Mouse (Mus musculus) kidney, embryonic 14.5 days (tissue): ENCODE results near the gene Stat5a. TPM values are rescaled to one million over a fixed set of nuclear protein-coding genes. Genes with fewer than 3 reads are reported as not detected.

Experiments
- ATAC-seq: fragments of 200-750 bp; cut with Nextera tagmentation; 2 replicates; pipeline ENCODE4 v1.8.0; 2017; ENCODE audit warnings: moderate number of reproducible peaks, mild to moderate bottlenecking, moderate TSS enrichment, moderate library complexity; ENCODE audit not compliant: low FRiP score, low TSS enrichment
- H3K27ac ChIP-seq: fragments of 300-500 bp; sonication (generic); 2 replicates; pipeline ENCODE4 v1.5.1; 2014; ENCODE audit warnings: low read depth, mild to moderate bottlenecking, low read length, moderate library complexity, mixed read lengths
- H3K27me3 ChIP-seq: fragments of 300-500 bp; sonication (generic); 2 replicates; pipeline ENCODE4 v1.6.1; 2014; ENCODE audit warnings: mild to moderate bottlenecking, low read length; ENCODE audit not compliant: control insufficient read depth, insufficient read depth
- H3K36me3 ChIP-seq: fragments of 300-500 bp; sonication (generic); 2 replicates; pipeline ENCODE4 v1.6.1; 2014; ENCODE audit warnings: low read length, mixed read lengths; ENCODE audit not compliant: control insufficient read depth, insufficient read depth
- H3K4me1 ChIP-seq: fragments of 300-500 bp; sonication (generic); 2 replicates; pipeline ENCODE4 v1.6.1; 2014; ENCODE audit warnings: low read length, mixed read lengths; ENCODE audit not compliant: control insufficient read depth, insufficient read depth
- H3K4me2 ChIP-seq: fragments of 300-500 bp; sonication (generic); replicated peaks from 2 replicates; pipeline ENCODE4 v1.6.1; 2014; ENCODE audit warnings: low read depth, mild to moderate bottlenecking, low read length
- H3K4me3 ChIP-seq: fragments of 300-500 bp; sonication (generic); 2 replicates; pipeline ENCODE4 v1.5.1; 2014; ENCODE audit warnings: mild to moderate bottlenecking, low read length
- H3K9ac ChIP-seq: fragments of 300-500 bp; sonication (generic); 2 replicates; pipeline ENCODE4 v1.6.1; 2014; ENCODE audit warnings: low read depth, mild to moderate bottlenecking, low read length, moderate library complexity
- H3K9me3 ChIP-seq: fragments of 300-500 bp; sonication (generic); 2 replicates; pipeline ENCODE4 v1.6.1; 2016; ENCODE audit warnings: low read length; ENCODE audit not compliant: control insufficient read depth
- WGBS: fragments of 180-500 bp; shearing (Covaris S2); extraction: QIAGEN DNeasy Blood & Tissue Kit; methylation state at CpG from one replicate; pipeline ENCODE4 v1.1.7; 2014; 5-methylcytosine and 5-hydroxymethylcytosine counted together
- polyA plus RNA-seq: library from polyadenylated mRNA; unstranded; fragments of >200 nt; fragmentation: Nextera tagmentation; extraction: Ambion mirVana; gene quantifications from 2 replicates; pipeline ENCODE4 v1.2.1, GENCODE M21; 2014

Stat5a gene
- polyA plus RNA-seq, 1 experiment from 2014 or later, result 3.0 TPM

GRCm38 (mm10) chr11:100852088-100852487, 7.1 kb upstream of the Stat5a start:
- H3K9me3 ChIP-seq, result no peaks in the 10 kb centered on the region
- no peak overlapping the region for H3K4me3 ChIP-seq
- H3K9ac ChIP-seq, result no peak overlapping the region
- no peaks in the 10 kb centered on the region for H3K36me3 ChIP-seq
- 79% methylated on average over 2 of the region's 2 CpGs for WGBS
- no peak for ATAC-seq
- peaks cover 15% of the 10 kb centered on the region; the same call in 1 of the 2 replicates for H3K4me1 ChIP-seq
- no peak overlapping the region for H3K4me2 ChIP-seq
- H3K27ac ChIP-seq, result no peak overlapping the region
- H3K27me3 ChIP-seq, result peaks cover 3% of the 10 kb centered on the region; the same call in 1 of the 2 replicates

- Histone ChIP-seq H3K36me3 (no peaks in the 10 kb centered on the region), H3K9ac (no peak overlapping the region), H3K4me2 (no peak overlapping the region), H3K4me3 (no peak overlapping the region), H3K27me3 (peaks cover 3% of the 10 kb centered on the region; the same call in 1 of the 2 replicates), H3K9me3 (no peaks in the 10 kb centered on the region), H3K4me1 (peaks cover 15% of the 10 kb centered on the region; the same call in 1 of the 2 replicates), H3K27ac (no peak overlapping the region)
- no peak for ATAC-seq
- WGBS, result 75% methylated on average over 5 of the region's 5 CpGs
Measured at GRCm38 (mm10) chr11:100853018-100853417, 6.1 kb upstream of the Stat5a start.

GRCm38 (mm10) chr11:100854268-100854667, 4.9 kb upstream of the Stat5a start:
- H3K9me3 ChIP-seq, result no peaks in the 10 kb centered on the region
- 68% methylated on average over 4 of the region's 4 CpGs for WGBS
- H3K9ac ChIP-seq, result 0 out of 2 replicates have a peak overlapping the region, but pooled peaks have one; percentile 7
- no peak overlapping the region for H3K4me2 ChIP-seq
- no peaks in the 10 kb centered on the region for H3K36me3 ChIP-seq
- no peak overlapping the region for H3K27ac ChIP-seq
- peaks cover 10% of the 10 kb centered on the region; the same call in 1 of the 2 replicates for H3K27me3 ChIP-seq
- H3K4me1 ChIP-seq, result peaks cover 6% of the 10 kb centered on the region; the same call in 1 of the 2 replicates
- H3K4me3 ChIP-seq, result no peak overlapping the region
- no peak for ATAC-seq

- Histone ChIP-seq H3K9ac (no peak overlapping the region), H3K27me3 (peaks cover 15% of the 10 kb centered on the region; the same call in 1 of the 2 replicates), H3K4me1 (no peaks in the 10 kb centered on the region), H3K4me2 (no peak overlapping the region), H3K27ac (no peak overlapping the region), H3K36me3 (no peaks in the 10 kb centered on the region), H3K4me3 (no peak overlapping the region), H3K9me3 (no peaks in the 10 kb centered on the region)
- 80% methylated on average over 4 of the region's 4 CpGs for WGBS
- no peak for ATAC-seq
Measured at GRCm38 (mm10) chr11:100855178-100855577, 4.0 kb upstream of the Stat5a start.

GRCm38 (mm10) chr11:100857960-100858359, 1.2 kb upstream of the Stat5a start:
- no peak for ATAC-seq
- Histone ChIP-seq H3K4me1 (no peaks in the 10 kb centered on the region), H3K9ac (no peak overlapping the region), H3K4me2 (no peak overlapping the region), H3K4me3 (no peak overlapping the region), H3K27ac (no peak overlapping the region), H3K36me3 (no peaks in the 10 kb centered on the region), H3K27me3 (peaks cover 15% of the 10 kb centered on the region; the same call in 1 of the 2 replicates), H3K9me3 (no peaks in the 10 kb centered on the region)
- 74% methylated on average over 6 of the region's 6 CpGs for WGBS

GRCm38 (mm10) chr11:100859579-100860075, 476 bp downstream of the Stat5a start:
- Histone ChIP-seq H3K4me1 (no peaks in the 10 kb centered on the region), H3K36me3 (no peaks in the 10 kb centered on the region), H3K9ac (peak overlapping the region; percentile 54), H3K27me3 (peaks cover 12% of the 10 kb centered on the region; the same call in 1 of the 2 replicates), H3K4me3 (peak overlapping the region; percentile 51), H3K9me3 (no peaks in the 10 kb centered on the region), H3K4me2 (peak overlapping the region; percentile 58), H3K27ac (no peak overlapping the region)
- ATAC-seq, result no peak
- 50% methylated on average over 6 of the region's 6 CpGs for WGBS

GRCm38 (mm10) chr11:100860198-100861048, 1.3 kb downstream of the Stat5a start:
- 3% methylated on average over 53 of the region's 55 CpGs for WGBS
- peak; percentile 90 for ATAC-seq
- H3K9me3 ChIP-seq, result no peaks in the 10 kb centered on the region
- peaks cover 12% of the 10 kb centered on the region; the same call in 1 of the 2 replicates for H3K27me3 ChIP-seq
- H3K9ac ChIP-seq, result peak overlapping the region; percentile 54
- H3K4me3 ChIP-seq, result peak overlapping the region; percentile 51
- H3K27ac ChIP-seq, result no peak overlapping the region
- H3K36me3 ChIP-seq, result no peaks in the 10 kb centered on the region
- peak overlapping the region; percentile 58 for H3K4me2 ChIP-seq
- no peaks in the 10 kb centered on the region for H3K4me1 ChIP-seq

- Histone ChIP-seq H3K27me3 (peaks cover 12% of the 10 kb centered on the region; the same call in 1 of the 2 replicates), H3K4me3 (no peak overlapping the region), H3K4me1 (no peaks in the 10 kb centered on the region), H3K9me3 (no peaks in the 10 kb centered on the region), H3K9ac (no peak overlapping the region), H3K27ac (no peak overlapping the region), H3K36me3 (no peaks in the 10 kb centered on the region), H3K4me2 (no peak overlapping the region)
- 93% methylated on average over 7 of the region's 7 CpGs for WGBS
- no peak for ATAC-seq
Measured at GRCm38 (mm10) chr11:100861335-100861734, 2.2 kb downstream of the Stat5a start.

- H3K4me2 ChIP-seq, result no peak overlapping the region
- H3K9me3 ChIP-seq, result no peaks in the 10 kb centered on the region
- no peak overlapping the region for H3K4me3 ChIP-seq
- no peaks in the 10 kb centered on the region for H3K36me3 ChIP-seq
- no peak overlapping the region for H3K9ac ChIP-seq
- WGBS, result 31% methylated on average over 3 of the region's 3 CpGs
- H3K4me1 ChIP-seq, result no peaks in the 10 kb centered on the region
- H3K27me3 ChIP-seq, result peaks cover 12% of the 10 kb centered on the region; the same call in 1 of the 2 replicates
- no peak for ATAC-seq
- H3K27ac ChIP-seq, result no peak overlapping the region
Measured at GRCm38 (mm10) chr11:100861836-100862235, 2.7 kb downstream of the Stat5a start.
